Mouse (Mus musculus) layer of hippocampus, adult 11-12 months (tissue): ENCODE data around the gene Rtp3.

ENCODE experiments used
- DNase-seq: peaks from one replicate; pipeline ENCODE4 v3.0.0; 2022; ENCODE audit warnings: low spot score

Gene Rtp3

DNA sequence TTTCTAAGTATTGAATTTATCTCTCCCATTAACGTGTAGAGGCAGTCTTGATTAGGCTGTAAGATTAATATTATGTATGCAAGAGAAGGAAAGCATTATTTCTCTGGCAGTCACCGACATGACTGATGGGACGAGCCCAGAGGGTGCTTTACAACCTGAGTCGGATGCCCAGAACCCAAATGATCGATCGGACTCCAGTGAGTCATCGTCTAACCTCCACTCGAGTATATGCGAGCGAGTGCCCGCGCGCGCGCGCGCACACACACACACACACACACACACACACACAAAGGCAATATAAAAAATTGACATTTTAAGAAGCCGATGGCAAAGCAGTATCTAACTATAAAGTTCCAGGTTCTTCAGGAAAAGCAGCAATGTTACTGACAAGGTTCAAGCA, 45.0 kb downstream of the Rtp3 start:
- no peak for DNase-seq

- DNase-seq: no peak
These were observed 46.1 kb downstream of the Rtp3 start for GRCm38 (mm10) chr9:110944265-110944664.

DNA sequence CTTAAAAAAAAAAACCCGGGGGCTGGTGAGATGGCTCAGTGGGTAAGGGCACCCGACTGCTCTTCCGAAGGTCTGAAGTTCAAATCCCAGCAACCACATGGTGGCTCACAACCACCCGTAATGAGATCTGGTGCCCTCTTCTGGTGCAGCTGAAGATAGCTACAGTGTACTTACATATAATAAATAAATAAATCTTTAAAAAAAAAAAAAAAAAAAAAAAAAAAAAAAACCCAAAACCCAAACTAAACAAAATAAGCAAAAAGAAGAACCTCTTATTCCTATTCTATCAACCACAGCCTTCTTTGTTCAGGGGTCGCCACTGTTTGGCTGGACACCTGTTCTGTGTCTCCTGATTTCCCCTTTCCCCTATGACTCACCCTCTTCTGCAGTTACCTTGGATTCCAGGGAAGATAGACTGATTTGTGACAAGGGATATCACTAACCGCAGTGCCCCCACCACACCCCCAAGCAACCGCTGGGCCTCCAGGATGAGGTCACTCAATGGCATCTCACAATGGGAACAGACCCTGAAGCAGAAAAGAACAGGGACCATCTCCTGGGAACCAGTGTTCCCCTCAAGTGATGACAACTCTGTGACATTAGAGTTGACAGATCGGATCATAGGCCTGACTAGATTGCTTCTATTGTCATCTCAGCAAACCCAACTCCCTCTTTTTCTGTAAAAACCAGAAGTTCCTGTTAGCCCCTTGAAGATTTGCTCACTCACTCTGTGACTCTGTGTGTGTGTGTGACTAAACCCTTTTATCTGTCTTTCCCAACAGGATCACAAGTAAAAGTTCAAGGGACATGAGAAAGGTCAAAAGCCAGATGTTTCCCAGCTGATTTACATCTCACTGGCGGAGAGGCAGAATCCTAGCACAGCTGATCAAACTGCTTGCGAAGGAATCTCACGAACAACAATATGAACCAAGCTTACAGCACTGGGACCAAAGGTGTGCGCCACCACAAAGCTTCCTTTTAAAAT, 52.6 kb downstream of the Rtp3 start:
- DNase-seq: no peak

DNA sequence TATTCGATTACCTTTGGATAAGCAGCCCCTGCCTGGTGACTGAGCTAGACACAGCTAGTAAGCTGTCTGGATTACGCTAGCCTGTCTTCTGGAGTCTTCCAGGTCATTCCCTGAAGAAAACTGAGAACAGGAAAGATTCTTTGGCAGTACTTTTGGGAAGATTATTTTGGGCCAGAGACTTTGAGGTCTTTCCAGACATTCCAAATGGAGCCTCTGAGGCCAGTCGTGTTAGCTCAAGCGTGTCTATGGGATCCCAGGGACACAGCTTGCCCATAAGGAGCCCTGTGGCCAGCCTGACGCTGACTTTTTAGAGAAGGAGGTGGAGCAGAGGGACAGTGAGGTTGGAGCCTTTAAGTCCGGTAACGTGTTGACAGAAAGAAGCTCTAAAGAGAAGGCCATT, 54.4 kb downstream of the Rtp3 start:
- DNase-seq: no peak
